Mouse (Mus musculus) myocyte (in vitro differentiated cells): ENCODE results near the gene Nfic. TPM values are rescaled to one million over a fixed set of nuclear protein-coding genes. Genes with fewer than 3 reads are reported as not detected.

Experiments
- H3K27me3 ChIP-seq: one replicate; pipeline ENCODE4 v1.6.1; 2011; ENCODE audit not compliant: control insufficient read depth, insufficient read depth, insufficient read length
- H3K36me3 ChIP-seq: one replicate; pipeline ENCODE4 v1.6.1; 2011; ENCODE audit not compliant: control insufficient read depth, insufficient read depth
- H3K4me2 ChIP-seq: one replicate; pipeline ENCODE4 v1.6.1; 2011; ENCODE audit warnings: low read depth, control low read depth
- H3K4me3 ChIP-seq: one replicate; pipeline ENCODE4 v1.5.1; 2011; ENCODE audit warnings: mild to moderate bottlenecking, control low read depth, moderate library complexity
- H3K79me2 ChIP-seq: one replicate; pipeline ENCODE4 v1.6.1; 2011; ENCODE audit not compliant: control insufficient read depth, insufficient read depth
- H3ac ChIP-seq: one replicate; pipeline ENCODE4 v1.6.1; 2011; ENCODE audit not compliant: control insufficient read depth, insufficient read length
- CEBPB ChIP-seq: IDR thresholded peaks from 2 replicates; pipeline ENCODE4 v1.6.1; 2011; ENCODE audit warnings: mild to moderate bottlenecking, moderate library complexity; ENCODE audit not compliant: poor library complexity, insufficient read depth, severe bottlenecking
- E2F4 ChIP-seq: IDR thresholded peaks from one replicate; pipeline ENCODE4 v1.6.1; 2011; ENCODE audit warnings: mild to moderate bottlenecking, control low read depth, moderate library complexity; ENCODE audit not compliant: insufficient read depth
- MAX ChIP-seq: IDR thresholded peaks from one replicate; pipeline ENCODE4 v1.6.1; 2011; ENCODE audit warnings: low read depth, mild to moderate bottlenecking, control low read depth
- MYOD1 ChIP-seq, 3 experiments: IDR thresholded peaks; one replicate each; pipeline ENCODE4 v1.6.1; 2011; ENCODE audit warnings: control low read depth in 2 of 3, low read depth in 2 of 3, mild to moderate bottlenecking in 2 of 3, moderate library complexity in 1 of 3; ENCODE audit not compliant: insufficient read length in 2 of 3, control insufficient read depth in 1 of 3
- MYOG ChIP-seq, 3 experiments: IDR thresholded peaks; one replicate each; pipeline ENCODE4 v1.6.1; 2011; ENCODE audit warnings: control low read depth in 2 of 3, low read depth in 2 of 3, mild to moderate bottlenecking in 2 of 3; ENCODE audit not compliant: insufficient read length in 2 of 3, control insufficient read depth in 1 of 3, insufficient read depth in 1 of 3
- POLR2A ChIP-seq: IDR thresholded peaks from one replicate; pipeline ENCODE4 v1.6.1; 2011; ENCODE audit warnings: low read depth, mild to moderate bottlenecking, control low read depth, moderate library complexity; ENCODE audit not compliant: insufficient read length
- POLR2AphosphoS2 ChIP-seq: IDR thresholded peaks from one replicate; pipeline ENCODE4 v1.6.1; 2011; ENCODE audit warnings: low read depth, control low read depth; ENCODE audit not compliant: insufficient read length
- REST ChIP-seq: IDR thresholded peaks from one replicate; pipeline ENCODE4 v1.6.1; 2011; ENCODE audit warnings: mild to moderate bottlenecking, control low read depth, moderate library complexity; ENCODE audit not compliant: insufficient read depth, insufficient read length
- SRF ChIP-seq: IDR thresholded peaks from one replicate; pipeline ENCODE4 v1.6.1; 2011; ENCODE audit warnings: low read depth; ENCODE audit not compliant: control insufficient read depth, insufficient read length
- TCF12 ChIP-seq: IDR thresholded peaks from one replicate; pipeline ENCODE4 v1.6.1; 2011; ENCODE audit warnings: mild to moderate bottlenecking, control low read depth; ENCODE audit not compliant: poor library complexity, insufficient read depth, severe bottlenecking
- TCF3 ChIP-seq: IDR thresholded peaks from one replicate; pipeline ENCODE4 v1.6.1; 2011; ENCODE audit warnings: low read depth, control low read depth; ENCODE audit not compliant: insufficient read length
- USF1 ChIP-seq: IDR thresholded peaks from one replicate; pipeline ENCODE4 v1.6.1; 2011; ENCODE audit warnings: low read depth, mild to moderate bottlenecking, control low read depth, moderate library complexity
- polyA plus RNA-seq: library from polyadenylated mRNA; unstranded; fragments of >200 nt; fragmentation: generic; extraction: Trizol; gene quantifications from one replicate; pipeline ENCODE4 v1.2.1, GENCODE M21; 2012; ENCODE audit warnings: missing spikeins

Gene Nfic
- polyA plus RNA-seq, 1 experiment: 115 TPM

DNA sequence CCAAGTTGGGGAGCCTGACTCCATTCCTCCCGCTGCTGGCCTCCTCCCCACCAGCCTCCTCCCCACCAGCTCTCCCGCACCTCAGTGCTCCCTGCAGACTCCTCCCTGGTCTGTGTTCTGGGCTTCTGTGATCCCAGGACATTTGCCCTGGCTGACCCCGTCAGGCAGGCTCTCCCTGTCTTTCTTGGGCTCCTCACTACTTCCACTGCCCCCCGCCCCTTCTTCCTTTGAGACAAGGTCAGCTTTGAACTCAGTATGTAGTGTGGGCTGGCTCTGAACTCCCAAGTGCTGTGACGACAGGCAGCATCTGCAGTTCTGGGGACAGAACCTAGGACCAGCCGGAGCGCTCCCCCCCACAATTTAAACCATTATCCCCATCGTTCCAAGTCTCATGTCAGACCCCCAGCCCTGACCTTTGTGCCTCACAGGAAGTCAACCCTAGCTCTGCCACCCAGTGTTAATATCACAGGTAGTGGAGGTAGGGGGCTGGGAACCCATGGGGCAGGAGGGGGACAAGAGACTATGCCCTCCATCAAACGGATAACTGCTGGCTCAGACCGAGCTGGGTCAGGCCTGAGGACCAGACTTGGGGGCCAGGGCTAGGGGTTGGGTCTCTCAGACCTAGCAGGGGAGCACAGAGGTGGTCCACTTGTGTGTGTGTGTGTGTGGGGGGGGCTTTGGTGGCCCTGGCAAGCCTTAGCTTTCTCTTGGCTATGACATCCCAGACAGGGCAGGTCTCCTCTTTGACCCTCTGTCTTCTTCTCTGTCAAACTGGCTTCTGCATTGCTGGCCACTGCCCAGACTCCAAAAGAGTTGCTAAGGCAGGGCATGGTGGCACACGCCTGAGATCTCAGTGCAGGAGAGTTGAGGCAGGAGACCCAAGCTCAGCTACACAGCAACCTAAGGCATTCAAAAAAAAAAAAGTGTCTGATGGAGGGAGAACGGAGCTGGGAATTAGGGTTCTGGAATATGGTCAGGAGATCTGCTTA lies 37.9 kb downstream of the Nfic start:
- TF ChIP-seq CEBPB (no peak), POLR2A (no peak), MAX (no peak), POLR2AphosphoS2 (no peak), E2F4 (no peak), REST (no peak), MYOD1 (IDR thresholded peaks at IDR 0.05; ENCODE audit: control insufficient read depth in 1 of 3, insufficient read length in 2 of 3, low read depth in 2 of 3) (no peak), MYOG (IDR thresholded peaks at IDR 0.05; ENCODE audit: control insufficient read depth in 1 of 3, insufficient read depth in 1 of 3, insufficient read length in 2 of 3, low read depth in 2 of 3) (no peak), USF1 (no peak), TCF3 (no peak), SRF (no peak), TCF12 (no peak)
- H3K79me2 ChIP-seq: peaks cover 82% of the 10 kb centered on the region
- H3K4me3 ChIP-seq: no peak overlapping the region
- H3ac ChIP-seq: no peak overlapping the region
- H3K27me3 ChIP-seq: no peaks in the 10 kb centered on the region
- H3K36me3 ChIP-seq: peaks cover 5% of the 10 kb centered on the region
- H3K4me2 ChIP-seq: peak overlapping the region; percentile 82

DNA sequence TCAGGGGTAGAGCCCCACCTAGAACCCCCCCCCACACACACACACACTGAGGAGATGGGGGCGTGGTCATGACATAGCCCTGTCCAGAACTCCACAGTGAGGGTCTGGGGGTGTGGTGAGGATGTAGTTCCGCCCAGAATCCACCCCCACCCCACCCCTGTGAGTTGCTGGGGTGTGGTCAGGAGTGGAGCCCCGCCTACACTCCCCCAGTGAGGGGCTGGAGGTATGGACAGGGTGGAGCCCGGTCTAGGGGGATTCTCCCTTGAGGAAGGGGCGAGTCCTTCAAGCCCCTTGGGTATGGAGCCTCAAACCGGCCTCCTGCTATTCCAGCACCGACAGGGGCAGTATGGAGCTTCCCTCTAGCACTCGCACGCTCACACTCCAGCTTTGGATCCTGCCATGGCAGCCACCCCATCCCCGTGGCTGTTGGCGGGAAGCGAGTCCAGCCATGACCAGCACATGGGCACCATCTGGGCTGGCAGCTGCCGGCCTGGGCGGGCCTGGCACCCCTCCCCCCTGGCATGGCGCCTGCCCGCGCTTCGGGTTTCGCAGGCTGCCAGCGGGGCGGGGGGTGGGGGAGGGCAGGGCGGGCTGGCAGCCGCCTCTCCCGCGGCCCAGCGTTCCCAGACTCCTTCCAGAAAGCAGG lies 38.7 kb downstream of the Nfic start:
- TF ChIP-seq MYOG (IDR thresholded peaks at IDR 0.05; ENCODE audit: control insufficient read depth in 1 of 3, insufficient read depth in 1 of 3, insufficient read length in 2 of 3, low read depth in 2 of 3): peak in 2 of 3 experiments; percentile 77 to 99
- TF ChIP-seq MAX: peak; percentile 35
- TF ChIP-seq SRF: peak; percentile 17
- no peak for TF ChIP-seq POLR2AphosphoS2
- peak; percentile 77 for TF ChIP-seq E2F4
- peak; percentile 94 for TF ChIP-seq TCF12
- no peak for TF ChIP-seq CEBPB
- TF ChIP-seq MYOD1 (IDR thresholded peaks at IDR 0.05; ENCODE audit: control insufficient read depth in 1 of 3, insufficient read length in 2 of 3, low read depth in 2 of 3): peak in 1 of 3 experiments; percentile 97
- Histone ChIP-seq H3K36me3 (peaks cover 5% of the 10 kb centered on the region), H3K27me3 (no peaks in the 10 kb centered on the region), H3K4me2 (peak overlapping the region; percentile 68), H3K4me3 (no peak overlapping the region), H3ac (no peak overlapping the region), H3K79me2 (peaks cover 74% of the 10 kb centered on the region)

DNA sequence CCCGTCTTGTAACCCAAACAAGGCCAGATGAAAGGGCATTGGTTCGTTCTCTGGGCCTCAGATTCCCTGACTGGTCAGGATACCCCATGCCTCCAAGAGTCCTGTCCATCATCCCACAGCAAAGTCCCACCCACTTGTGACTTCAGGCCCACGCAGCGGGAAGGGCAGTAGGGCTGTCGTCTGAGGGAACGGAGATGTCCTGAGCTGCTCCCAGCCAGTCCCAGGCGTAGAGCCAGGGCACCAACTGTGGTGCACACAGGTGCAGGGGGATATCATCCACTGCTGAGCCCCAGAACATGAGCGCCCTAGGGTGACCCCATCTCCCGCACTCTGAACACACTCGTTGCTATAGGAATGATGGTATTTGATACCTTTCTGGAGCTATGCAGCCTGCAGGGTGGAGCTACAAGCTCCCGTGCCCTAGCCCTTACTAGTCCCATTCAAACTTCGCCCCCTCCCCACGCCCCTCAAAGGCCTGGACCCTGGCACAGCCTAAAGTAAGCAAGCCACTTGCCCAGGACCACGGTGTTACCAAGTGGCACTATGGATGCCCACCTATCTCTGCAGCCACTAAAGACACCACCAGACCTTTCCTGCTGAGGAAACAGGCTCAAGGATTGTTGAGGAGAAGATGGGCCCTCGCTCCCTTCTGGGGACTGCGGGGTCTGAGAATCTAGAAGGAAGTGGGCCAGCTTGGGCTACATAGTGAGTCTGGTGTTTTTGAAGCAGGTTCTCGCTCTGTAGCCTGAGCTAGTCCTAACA lies 39.7 kb downstream of the Nfic start:
- Histone ChIP-seq H3K4me2 (peak overlapping the region; percentile 61), H3K4me3 (no peak overlapping the region), H3K36me3 (peaks cover 5% of the 10 kb centered on the region), H3ac (no peak overlapping the region), H3K27me3 (no peaks in the 10 kb centered on the region), H3K79me2 (peaks cover 65% of the 10 kb centered on the region)
- TF ChIP-seq SRF (no peak), MYOG (IDR thresholded peaks at IDR 0.05; ENCODE audit: control insufficient read depth in 1 of 3, insufficient read depth in 1 of 3, insufficient read length in 2 of 3, low read depth in 2 of 3) (peak in 2 of 3 experiments; percentile 86 to 96), MYOD1 (IDR thresholded peaks at IDR 0.05; ENCODE audit: control insufficient read depth in 1 of 3, insufficient read length in 2 of 3, low read depth in 2 of 3) (peak in 1 of 3 experiments; percentile 91), TCF12 (peak; percentile 47)

DNA sequence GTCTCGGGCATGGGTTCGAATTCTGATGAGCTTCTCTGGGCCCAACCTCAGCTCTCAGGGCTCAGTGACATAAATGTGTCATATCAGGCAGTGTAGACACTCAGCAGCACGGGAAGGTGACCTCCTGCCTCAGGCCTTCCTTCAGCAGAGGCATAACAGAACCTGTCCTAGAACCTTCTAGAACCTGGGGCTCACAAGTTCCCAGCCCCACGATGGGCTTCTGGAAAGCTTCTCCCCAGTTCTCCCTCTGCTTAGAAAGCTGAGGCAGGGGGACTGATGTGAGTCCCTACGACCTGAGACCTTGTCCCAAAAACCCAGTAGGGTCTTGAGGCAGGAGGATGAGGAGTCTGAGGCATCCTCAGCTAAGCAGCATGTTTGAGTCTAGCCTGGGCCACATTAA lies 40.3 kb downstream of the Nfic start:
- no peak for TF ChIP-seq SRF
- no peak for TF ChIP-seq MAX
- TF ChIP-seq CEBPB: no peak
- no peak for TF ChIP-seq REST
- no peak for TF ChIP-seq TCF3
- no peak for TF ChIP-seq POLR2AphosphoS2
- no peak for TF ChIP-seq TCF12
- TF ChIP-seq MYOG (IDR thresholded peaks at IDR 0.05; ENCODE audit: control insufficient read depth in 1 of 3, insufficient read depth in 1 of 3, insufficient read length in 2 of 3, low read depth in 2 of 3): no peak
- TF ChIP-seq USF1: no peak
- no peak overlapping the region for H3K4me3 ChIP-seq

More for the DNA sequence above, 40.3 kb downstream of the Nfic start:
- Histone ChIP-seq H3K36me3 (peaks cover 5% of the 10 kb centered on the region), H3K27me3 (no peaks in the 10 kb centered on the region), H3K79me2 (peaks cover 65% of the 10 kb centered on the region), H3ac (no peak overlapping the region), H3K4me2 (peak overlapping the region; percentile 61)
